Mouse (Mus musculus) induced T-regulatory cell, adult 2 months (primary cell): ENCODE data around the gene Tmem259.

Experiments
- DNase-seq: peaks from one replicate; pipeline ENCODE4 v3.0.0-alpha.2; 2012; ENCODE audit warnings: low read depth

Tmem259 gene

DNA sequence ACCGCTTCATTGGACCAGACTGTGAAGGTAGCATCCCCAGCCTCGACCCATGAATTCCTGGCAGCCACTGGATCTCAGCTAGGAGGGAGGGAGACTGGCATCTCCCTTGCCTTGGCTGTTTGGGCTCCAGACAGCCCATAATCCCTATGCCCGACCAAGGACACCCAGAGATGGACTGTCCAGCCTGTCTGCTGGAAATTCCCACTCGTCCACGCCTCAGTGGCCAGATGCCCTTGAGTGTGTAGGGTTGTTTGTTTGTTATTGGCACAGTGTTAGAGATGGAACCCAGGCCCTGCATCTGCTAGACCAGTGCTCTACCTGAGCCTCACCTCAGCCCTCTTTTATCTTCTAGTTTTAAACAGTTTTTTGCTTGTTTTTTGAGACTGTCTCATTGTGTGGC, 18.8 kb downstream of the Tmem259 start:
- no peak for DNase-seq

DNA sequence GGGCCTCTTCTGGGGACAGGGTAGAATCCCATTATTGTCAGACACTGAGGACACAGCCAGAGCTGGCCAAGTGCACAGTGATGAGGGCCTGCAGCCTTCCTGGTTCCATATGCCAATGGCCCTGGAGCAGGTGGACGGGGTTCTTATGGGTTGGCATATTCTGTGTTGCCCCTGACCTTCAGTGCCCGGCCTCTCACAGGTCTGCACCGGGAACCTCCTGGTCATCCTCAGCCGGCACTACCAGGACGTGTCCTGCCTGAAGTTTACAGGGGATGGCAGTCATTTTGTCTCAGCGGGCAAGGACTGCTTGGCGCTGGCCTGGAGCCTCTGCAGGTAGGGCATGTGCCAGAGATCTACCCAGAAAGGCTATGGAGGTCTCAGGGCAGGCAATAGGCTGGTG, 19.4 kb downstream of the Tmem259 start:
- DNase-seq: no peak

- no peak for DNase-seq
Observed at GRCm38 (mm10) chr10:79960671-79961294, 23.3 kb downstream of the Tmem259 start.

- peak; percentile 100 for DNase-seq
Observed at GRCm38 (mm10) chr10:79959847-79960601, 24.1 kb downstream of the Tmem259 start, which contains the start of gene Wdr18. Gene Wdr18 (plus strand): TSS chr10:79960152.

DNA sequence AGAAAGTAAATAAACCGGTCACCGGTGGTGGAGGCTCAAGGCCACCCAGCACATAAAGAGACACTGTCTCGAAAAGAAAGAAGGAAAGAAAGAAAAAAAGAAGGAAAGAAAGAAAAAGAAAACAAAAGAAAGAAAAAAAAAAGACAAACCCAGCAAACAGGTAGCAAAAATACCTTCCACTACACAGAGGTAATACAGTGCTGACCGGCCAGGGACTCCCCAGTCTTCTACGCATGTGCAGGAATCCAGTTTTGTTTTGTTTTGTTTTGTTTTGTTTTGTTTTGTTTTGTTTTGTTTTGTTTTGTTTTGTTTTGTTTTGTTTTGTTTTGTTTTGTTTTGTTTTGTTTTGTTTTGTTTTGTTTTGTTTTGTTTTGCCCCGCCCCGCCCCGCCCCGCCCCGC, 24.7 kb downstream of the Tmem259 start:
- DNase-seq: peak; percentile 83

GRCm38 (mm10) chr10:79958140-79958816, 25.9 kb downstream of the Tmem259 start:
- DNase-seq: peak; percentile 88

DNA sequence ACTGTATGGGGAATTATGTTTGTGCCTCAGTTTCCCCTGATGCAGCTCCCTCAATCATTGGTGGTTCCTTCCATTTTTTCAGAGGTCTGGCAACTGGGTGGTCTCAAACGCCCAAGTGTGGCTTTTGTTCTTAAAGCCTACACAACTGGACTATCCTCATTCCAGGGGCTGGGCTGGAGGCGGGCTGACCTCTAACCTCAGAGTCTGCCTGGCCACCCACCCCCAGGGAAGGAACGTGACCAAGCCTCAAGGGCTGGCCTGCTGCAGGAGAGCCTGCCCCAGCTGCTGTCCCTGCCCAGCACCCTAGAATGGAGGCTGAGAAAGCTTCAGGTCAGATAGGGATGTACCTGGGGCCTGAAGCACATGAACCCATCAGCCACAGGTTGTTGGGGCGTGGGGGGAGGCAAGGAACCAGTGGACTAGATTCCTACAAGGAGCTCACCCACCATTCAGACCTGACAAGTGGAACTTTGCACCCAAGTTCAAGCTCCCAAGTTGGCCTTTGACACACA, 27.4 kb downstream of the Tmem259 start:
- DNase-seq: no peak

DNA sequence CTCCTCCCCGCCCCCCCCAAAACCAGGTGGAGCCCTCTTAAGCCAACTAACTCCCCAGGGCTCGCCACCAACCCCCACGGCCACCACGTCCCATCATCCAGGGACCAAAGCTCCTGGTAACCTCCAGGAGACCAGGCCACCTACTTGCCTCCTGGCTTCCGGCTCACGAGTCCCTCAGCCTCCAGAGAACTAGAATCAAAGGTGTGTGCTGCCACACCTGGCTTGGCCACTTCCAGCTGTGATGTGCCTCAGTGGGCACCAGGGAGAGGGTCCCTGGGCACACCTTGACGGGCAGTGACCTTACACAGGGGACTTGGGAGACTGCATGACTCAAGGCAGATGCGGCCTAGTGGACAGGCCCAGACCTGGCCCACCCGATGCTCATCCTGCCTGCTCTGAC, 28.4 kb downstream of the Tmem259 start:
- no peak for DNase-seq

- DNase-seq: peak; percentile 57
Observed at GRCm38 (mm10) chr10:79953946-79954345, 30.2 kb downstream of the Tmem259 start.

- DNase-seq: no peak
Observed at GRCm38 (mm10) chr10:79950661-79951060, 33.5 kb downstream of the Tmem259 start.

DNA sequence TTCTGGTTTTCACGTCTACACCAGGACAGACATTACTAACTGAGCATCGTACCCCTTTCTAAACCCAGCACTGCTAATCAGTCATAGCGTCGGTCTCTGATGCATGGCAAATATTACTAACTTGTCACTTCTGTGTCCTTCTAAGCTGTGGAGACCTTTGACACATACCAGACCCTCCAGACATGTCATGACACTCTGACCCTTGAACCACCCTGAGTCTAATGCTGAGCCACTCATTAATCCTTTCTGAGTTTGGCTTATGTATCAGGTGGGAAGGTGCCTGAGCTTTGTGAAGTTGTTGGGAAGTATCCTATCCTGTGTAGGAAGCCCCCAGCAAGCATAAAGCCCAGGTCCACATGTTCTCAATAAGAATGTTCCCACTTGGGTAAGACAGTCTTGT, 34.3 kb downstream of the Tmem259 start:
- DNase-seq: no peak

GRCm38 (mm10) chr10:79947502-79947901, 36.6 kb downstream of the Tmem259 start:
- DNase-seq: no peak

GRCm38 (mm10) chr10:79946752-79947322, 37.3 kb downstream of the Tmem259 start:
- no peak for DNase-seq

GRCm38 (mm10) chr10:79945507-79946234, 38.5 kb downstream of the Tmem259 start:
- no peak for DNase-seq

DNA sequence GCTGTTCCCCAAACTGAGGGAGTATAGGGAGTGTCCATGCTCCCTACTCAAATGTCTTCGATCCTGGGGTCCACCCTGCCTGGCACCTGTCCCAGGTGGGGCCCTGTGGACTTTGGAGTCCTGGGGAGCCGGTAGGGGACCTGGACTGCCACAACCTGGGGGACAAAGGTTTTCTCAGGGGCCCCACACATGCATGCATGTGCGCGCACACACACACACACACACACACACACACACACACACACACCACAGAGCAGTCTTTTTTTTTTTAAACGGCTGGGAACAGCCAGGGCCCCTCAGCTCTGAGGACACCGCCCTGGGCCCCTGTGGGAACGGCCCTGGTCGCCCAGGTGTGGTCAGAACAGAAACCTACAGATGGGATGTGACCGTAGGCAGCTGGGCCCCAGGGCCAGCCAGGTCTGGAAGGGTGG, 40.6 kb downstream of the Tmem259 start:
- DNase-seq: no peak

DNA sequence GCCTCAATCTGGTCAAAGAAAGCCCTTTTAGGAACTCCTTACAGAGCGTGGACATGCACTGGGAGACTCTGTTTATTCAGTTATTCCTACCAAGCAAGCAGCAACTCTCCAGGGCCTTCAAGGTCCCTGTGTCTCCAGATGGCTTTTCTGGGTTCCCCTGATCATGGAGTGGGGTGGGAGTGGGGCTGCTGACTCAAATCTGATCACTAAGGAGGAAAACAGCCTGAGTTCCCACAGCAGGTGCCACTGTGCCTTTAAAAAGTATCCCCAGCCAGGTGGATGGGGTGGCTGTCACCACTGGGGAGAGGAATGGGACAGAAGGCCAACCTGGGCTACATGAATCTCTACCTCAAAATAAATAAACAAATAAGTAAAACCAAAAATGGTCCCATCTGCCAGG, 41.1 kb downstream of the Tmem259 start:
- DNase-seq: no peak

DNA sequence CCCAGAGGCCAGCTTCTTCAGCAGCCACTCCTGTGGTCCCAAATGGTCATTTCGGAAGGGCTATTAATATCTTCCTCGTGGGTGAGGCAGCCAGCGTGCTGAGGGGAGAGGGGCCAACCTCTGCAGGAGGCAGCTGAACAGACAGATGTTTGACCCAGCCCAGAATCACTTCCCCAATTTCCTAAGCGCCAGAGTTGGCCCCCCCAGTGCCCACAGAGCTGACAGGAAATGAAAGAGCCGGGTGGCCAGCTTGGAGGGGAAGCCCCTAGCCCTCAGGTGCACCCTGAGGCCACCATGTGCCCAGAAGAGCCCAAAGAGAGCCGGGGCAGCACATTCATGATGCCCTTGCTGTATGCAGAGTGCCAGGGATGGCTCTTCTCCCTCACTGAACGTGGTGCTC, 43.4 kb downstream of the Tmem259 start:
- no peak for DNase-seq

GRCm38 (mm10) chr10:79937775-79938526, 46.2 kb downstream of the Tmem259 start:
- no peak for DNase-seq

DNA sequence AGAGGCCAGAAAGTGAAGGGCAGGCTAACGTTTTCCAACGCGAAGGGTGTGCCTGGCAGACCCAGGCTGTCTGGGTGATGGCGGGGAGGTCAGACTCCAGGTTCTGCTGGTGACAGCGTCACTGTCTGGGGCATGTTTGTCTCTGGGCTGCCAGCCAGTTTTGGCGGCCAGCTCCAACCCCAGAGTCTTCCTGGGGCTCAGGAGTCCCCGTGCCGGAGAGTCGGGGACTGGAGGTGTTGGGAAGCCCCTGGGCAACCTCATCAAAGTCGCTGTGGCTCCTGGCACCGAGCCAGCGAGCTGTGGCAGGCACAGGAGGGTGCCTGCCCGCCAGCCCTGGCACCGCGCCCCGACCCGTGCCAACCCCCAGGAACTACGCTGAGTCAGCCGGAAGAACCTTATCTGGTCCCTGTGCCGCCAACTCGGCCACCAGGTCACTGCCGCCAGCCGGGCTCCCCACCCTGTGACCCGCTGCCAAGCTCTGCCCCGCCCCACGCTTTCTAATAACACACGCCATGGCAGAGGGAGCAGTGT, 47.2 kb downstream of the Tmem259 start:
- peak; percentile 94 for DNase-seq

GRCm38 (mm10) chr10:79936284-79936910, 47.7 kb downstream of the Tmem259 start:
- DNase-seq: no peak
